Mouse (Mus musculus) embryo, embryonic 10.5 days (tissue): ENCODE measurements around the gene Selenoo.
A peak's percentile ranks its signal among the peaks of the same experiment; 100 is the strongest.

Experiments
- DNase-seq: peaks from one replicate; pipeline ENCODE4 v3.0.0-alpha.2; 2015; ENCODE audit warnings: low spot score

The Selenoo gene

DNA sequence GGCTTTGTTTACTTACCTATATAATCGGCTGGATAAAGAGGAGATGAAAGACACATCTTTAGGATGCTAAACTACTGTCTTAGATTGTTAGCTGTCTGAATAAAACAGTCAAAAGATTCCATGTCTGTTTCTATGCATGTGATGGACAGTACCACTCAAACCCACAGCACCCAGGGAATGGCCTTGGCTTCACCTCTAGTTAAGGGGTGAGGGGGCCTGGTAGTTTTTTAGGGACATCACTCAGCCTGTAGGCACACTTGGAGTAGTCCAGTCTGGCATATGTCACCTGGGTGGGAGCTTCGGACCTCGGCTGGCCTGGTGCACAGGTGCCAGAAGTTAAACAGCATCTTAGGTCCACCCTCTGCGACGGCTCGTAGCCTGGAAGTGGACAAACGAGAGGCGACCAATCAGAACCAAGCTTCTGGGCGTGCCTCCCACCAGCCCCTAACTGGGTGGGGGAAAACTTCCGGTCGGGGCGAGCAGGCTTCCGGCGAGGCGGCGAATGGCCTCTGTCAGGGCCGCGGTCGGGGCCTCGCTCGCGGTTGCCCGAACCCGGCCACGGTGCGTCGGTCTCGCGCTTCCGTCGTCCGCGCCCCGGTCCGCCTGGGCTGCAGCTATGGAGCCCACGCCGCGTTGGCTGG lies at the start of gene Selenoo:
Gene Selenoo (plus strand): TSS at position 478 of the 641 bp plus-strand sequence.
- peak; percentile 96 for DNase-seq

DNA sequence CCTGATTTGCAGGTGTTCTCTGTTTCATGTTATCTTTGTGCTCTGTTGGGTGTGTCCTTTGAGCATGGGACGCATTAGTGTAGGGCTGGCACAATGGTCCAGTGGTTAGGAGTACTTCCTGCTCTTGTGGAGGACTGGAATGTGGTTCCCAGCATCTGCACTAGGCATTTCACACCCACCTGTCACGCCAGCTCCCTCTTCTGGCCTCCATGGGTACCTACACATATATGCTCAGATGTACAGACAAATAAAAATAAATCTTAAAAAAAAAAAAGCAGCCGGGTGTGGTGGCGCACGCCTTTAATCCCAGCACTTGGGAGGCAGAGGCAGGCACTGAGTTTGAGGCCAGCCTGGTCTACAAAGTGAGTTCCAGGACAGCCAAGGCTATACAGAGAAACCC lies 44.5 kb upstream of the Selenoo start:
- DNase-seq, result no peak

DNA sequence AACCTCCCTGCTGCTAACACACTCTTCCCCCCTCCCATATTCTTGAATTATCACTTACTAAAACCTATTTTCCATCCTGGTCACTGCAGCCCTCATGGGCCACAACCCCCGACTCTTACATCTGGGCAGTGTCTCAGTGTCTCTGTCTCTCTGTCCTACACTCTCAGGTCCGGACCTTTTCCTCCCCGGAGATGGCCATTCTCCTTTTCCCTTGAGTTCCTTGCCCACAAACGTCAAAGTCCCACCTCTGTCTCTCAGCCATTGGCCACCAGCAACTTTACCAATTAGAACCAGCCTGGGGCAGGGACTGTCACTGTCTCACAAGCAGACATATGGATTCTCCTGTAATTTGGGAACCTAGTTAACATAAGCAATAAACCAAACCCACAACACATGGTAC lies 42.5 kb upstream of the Selenoo start:
- DNase-seq, result no peak

DNA sequence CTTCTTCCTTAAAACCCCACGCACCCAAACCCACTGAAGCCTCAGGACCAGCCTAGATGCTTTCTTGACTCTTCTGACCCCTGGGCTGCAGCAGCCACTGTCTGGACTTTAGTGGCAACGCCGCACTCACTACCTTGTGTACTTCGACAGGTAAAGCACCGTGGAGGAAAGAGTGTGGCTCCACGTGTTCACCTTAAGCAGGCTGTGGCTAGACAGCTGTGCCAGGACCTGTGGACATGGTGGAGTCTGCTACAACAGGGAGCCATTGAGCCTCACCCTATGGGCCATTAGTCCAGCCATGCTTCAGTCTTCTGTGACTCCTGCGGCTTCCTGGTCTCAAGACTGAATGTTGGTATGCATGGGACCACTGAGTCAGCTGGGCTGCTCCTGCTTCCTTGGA lies 34.2 kb upstream of the Selenoo start:
- no peak for DNase-seq

DNA sequence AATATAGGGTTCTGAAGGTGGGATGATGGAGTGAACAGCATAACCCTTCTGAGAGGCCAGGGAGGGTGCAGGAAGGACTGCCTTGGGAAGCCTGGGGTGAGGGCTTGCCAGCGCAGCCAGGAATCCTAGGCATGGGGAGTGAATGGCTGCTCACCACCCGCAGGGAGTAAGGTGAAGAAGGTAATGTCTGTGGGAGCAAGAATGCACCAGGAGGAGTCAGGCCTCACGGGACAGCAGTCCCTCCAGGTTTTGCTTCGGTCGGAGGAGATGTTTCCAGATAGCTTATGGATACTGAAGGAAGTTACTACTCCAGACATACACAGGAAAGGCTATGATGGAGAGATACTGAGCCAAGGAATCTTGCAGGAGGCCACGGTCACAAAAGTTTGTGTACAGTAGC lies 30.1 kb upstream of the Selenoo start:
- DNase-seq, result no peak

DNA sequence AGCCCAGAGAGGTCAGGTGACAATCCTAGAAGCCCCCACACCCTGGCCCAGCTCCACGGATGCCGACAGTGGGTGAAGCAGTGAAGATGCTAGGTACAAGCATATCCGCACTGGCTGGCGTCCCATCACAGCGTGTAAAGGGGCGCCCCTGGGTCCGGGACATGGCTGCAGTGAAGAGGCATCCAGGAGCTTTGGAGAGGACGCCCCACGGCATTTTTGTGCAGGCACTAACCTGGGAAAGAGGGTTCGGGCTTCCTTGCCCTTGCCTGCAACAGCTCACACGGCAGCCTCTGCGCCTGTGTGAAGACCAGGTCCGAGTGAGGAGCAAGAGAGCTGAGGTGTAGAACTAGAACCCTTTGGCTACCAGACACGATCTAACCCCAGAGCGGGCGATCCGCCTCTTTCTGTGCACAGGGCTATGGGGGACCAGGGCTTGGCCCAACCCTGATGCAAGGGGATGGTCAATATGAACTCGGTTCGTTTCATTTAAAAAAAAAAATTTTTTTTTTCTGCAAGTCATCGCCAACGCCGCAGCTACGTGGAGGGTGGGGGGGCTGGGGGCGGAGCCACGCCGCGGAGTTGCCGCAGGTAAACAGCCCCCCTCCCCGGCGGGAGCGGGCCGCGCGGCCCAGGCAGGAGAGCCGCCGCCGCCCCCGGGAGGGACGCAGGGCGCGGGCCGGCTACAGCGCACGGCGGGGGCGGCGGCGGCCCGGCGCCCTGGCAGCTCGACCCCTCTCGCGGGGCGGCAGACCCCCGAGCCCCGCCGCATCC lies 29.5 kb upstream of the Selenoo start, which contains the start of gene Panx2:
Gene Panx2 (plus strand): TSS at position 574 of the 771 bp plus-strand sequence.
- peak; percentile 60 for DNase-seq

DNA sequence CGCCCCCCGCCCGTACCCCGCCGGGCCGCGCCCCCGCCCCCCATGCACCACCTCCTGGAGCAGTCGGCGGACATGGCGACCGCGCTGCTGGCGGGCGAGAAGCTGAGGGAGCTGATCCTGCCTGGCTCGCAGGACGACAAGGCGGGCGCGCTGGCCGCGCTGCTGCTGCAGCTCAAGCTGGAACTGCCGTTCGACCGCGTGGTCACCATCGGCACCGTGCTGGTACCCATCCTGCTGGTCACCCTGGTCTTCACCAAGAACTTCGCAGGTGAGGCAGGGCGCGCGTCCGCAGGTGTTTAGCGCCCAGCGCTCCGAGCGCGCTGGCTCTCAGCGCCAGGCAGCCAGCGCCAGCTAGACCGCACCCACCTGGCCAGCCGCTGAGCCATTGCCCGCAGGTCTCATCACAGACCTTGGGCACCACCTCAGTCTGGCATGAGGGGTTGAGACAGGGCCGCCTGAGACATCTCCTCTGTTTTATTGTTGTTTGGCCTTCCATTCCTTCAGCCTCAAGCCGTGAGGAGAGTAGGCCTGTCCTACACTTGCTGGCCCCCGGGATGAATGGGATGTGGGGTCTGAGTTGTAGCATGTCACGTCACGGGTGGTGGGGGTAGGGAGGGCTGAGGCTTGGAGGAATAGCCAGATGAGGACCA lies 28.7 kb upstream of the Selenoo start:
- DNase-seq, result peak; percentile 60

DNA sequence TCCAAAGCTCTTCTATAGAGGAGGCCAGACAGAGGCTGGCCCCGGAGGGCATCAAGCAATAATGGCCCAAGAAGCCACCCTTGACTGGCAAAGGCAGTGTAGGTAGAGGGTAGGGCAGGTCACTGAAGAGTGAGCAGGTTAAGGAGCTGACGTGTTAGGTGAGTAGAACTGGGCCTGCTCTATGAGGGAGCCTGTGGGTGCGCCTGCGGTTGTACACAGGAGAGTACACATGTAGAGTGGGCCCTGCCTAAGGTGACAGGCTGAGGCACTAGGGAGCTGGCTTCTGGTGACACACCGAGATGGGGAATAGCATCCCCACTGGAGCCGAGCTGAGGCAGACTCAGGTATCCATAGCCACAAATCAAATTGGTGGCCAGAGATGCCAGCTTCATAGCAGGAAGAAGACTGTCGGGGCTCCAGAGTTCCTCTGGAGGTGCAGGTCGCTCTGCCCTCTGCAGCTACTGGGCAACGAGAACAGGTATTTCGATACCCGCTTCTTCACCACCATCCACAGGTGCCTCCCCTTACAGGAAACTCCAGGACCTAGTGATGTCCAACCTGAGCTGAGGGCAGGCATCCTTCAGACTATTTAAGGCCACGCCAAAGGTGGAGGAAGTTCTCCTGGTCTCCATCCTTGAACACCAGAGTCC lies 27.9 kb upstream of the Selenoo start:
- DNase-seq, result no peak

DNA sequence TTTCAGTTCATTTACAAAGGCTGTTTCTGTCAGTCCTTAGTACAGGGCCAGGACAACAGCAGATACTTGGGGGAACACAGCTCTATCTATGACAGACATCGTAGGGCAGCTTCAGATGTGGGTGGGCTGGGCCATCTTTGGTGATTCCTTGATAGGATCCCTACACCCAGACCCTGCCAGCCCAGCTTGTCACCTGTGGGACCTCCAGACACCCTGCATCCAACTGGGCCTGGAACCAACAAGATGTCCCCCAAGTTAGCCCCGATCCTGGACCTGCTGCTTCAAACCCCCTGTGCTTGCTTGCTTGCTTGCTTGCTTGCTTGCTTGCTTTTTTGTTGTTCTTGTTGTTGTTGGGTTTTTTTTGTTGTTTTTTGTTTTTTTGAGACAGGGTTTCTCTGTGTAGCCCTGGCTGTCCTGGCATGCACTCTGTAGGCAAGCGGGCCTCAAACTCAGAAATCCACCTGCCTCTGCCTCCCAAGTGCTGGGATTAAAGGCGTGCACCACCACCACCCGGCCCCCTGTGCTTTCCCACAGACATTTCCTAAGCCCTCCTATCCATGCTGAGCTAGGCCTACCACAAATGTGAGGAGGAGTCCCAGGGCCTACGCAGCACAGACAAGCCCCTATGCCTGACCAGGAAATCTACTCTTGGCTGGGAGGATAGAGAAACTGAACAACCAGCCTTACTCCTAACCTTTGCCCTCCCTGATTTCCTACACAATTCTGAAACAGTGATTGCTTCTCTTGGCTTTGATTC lies 26.9 kb upstream of the Selenoo start:
- no peak for DNase-seq

DNA sequence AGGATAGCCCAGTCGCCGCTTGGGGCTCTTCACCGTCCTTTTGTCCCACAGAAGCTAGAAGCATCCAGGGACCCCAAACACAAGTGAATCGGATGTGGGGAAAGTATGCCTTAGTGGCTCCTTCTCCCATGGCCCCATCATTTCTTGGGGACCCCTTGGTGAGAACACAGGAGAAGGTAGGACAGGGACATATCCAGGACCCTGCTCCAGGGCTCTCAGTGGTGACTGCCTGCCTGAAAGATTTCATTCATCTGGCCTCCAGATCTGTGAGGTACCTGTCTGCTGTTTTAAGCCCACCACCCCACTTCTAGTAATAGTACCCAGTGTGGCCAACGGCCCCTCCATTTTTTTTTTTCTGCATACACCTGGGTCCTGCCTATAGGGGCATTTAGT lies 26.4 kb upstream of the Selenoo start:
- no peak for DNase-seq

DNA sequence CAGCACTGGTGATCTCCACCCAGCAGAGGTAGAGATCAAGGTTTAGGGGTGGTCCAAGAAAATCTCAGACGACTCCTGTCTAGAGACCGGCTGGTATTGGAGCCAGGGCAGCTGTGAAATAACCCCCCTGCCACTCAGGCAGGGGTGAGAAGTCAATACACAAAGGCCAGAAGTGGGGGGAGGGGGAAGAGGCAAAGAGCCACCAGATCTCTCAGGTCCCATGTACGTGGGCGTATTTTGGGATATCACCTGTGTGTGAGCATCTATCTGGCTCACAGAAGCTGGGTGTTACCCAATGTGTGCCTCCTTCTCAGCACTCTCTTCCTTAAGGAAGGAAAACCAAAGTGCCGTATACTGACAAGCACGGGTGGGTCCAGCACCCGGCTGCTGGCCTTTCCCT lies 25.9 kb upstream of the Selenoo start:
- no peak for DNase-seq

DNA sequence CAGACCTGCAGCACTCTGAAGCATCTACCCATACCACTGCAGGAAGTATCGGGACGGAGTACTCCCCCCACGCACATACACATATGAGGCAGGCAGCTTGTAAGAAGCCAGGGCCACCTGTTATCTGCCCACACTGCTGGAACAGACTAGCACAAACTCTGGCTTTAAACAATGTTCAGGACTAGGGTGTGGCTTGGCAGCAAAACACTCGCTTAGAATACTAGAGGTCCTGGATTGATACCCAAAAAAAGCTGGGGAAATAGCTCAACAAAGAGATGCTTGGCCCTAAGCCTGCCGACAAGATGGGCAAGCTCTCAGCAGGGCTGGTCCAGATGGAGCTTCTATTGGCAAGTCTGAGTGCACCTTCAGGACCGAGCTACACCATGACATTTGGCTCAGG lies 25.3 kb upstream of the Selenoo start:
- no peak for DNase-seq

DNA sequence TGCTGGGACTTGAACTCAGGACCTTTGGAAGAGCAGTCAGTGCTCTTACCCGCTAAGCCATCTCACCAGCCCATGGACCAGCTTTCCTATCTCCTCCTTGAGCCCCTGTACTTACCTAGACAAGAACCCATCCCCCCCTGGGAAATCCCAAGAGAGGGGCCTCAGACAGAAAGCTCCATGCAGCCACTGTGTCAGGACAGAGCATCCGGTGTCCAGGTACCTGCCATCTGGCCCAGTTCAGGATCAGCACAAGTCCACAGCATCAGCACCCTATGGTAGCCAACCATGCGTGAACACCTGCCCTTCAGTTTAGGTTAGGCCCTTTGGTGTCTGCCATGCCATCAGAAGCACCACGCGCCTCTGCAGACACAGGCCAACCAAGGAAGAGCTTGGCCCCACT lies 24.0 kb upstream of the Selenoo start:
- DNase-seq, result no peak

DNA sequence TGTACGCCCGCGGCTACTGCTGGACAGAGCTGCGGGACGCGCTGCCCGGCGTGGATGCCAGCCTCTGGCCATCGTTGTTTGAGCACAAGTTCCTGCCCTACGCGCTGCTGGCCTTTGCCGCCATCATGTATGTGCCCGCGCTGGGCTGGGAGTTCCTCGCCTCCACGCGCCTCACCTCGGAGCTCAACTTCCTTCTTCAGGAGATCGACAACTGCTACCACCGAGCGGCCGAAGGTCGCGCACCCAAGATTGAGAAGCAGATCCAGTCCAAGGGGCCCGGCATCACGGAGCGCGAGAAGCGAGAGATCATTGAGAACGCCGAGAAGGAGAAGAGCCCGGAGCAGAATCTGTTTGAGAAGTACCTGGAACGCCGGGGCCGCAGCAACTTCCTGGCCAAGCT lies 21.3 kb upstream of the Selenoo start:
- no peak for DNase-seq

DNA sequence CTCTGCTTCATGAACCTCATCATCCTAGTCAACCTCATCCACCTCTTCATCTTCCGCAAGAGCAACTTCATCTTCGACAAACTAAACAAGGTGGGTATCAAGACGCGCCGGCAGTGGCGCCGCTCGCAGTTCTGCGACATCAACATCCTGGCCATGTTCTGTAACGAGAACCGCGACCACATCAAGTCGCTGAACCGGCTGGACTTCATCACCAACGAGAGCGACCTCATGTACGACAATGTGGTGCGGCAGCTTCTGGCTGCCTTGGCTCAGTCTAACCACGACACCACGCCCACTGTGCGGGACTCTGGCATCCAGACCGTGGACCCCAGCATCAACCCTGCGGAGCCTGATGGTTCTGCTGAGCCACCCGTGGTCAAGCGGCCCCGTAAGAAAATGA lies 20.7 kb upstream of the Selenoo start:
- DNase-seq, result no peak

DNA sequence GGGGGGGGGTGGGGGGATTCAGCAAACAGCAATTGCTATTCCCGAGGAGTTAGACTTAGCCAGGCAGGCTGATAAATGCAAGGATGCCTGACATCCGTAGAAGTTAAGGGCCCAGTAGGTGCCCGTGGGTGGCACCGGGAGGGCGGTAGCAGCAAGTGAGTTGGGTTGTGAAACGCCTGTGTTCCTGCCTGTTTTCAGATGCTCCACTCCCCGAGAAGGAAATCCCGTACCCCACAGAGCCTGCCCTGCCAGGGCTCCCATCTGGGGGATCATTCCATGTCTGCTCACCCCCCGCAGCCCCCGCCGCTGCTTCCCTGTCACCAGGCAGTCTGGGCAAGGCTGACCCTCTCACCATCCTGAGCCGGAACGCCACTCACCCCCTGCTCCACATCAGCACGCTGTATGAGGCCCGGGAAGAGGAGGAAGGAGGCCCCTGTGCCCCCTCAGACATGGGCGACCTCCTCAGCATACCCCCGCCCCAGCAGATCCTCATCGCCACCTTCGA lies 19.5 kb upstream of the Selenoo start:
- DNase-seq, result no peak

DNA sequence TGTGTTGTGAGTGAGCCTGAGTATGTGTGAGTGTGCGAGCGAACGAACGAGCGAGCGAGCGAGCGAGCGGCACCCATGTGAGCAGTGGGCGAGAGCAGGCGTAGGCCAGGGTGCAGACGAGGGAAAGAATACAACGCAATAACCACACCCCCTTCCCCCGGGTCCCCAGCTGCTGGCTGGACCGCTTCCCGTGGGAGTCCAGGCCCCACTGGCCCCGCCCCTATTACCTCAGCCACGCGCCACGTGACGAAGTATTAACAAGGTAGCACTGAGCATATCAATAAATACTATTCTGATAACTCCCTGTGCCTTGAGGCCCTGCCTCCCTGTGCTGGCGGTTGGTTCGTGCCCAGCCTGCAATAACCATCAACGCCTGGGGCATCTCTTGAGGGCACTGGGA lies 18.3 kb upstream of the Selenoo start:
- no peak for DNase-seq

DNA sequence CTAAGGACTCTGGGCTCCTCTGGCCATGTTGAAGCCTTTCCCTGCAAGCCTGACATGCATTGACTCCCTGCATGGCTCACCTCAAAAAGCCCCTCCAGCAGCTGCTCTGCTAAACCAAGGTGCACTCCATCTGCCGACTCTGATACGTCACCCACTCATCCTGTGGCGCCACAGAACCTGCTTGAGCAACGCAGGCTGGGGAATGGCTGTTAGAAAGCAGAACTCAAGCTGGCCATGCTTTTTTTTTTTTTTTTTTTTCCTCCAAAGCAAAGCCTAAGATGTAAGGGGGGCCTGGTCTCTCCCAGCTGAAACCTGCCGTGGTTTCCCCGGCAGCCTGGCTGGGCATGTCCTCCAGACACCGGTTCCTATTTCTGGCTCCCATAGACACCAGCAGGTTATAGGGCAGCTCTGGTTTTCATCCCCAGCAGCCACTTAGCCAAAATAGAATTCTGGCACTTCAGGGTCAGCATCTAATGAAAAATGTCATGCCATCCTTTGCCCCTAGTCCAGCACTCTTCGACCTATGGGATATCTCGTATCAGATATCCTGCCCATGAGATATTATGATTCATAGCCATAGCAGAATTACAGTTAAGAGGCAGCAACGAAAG lies 14.8 kb upstream of the Selenoo start:
- DNase-seq, result no peak

DNA sequence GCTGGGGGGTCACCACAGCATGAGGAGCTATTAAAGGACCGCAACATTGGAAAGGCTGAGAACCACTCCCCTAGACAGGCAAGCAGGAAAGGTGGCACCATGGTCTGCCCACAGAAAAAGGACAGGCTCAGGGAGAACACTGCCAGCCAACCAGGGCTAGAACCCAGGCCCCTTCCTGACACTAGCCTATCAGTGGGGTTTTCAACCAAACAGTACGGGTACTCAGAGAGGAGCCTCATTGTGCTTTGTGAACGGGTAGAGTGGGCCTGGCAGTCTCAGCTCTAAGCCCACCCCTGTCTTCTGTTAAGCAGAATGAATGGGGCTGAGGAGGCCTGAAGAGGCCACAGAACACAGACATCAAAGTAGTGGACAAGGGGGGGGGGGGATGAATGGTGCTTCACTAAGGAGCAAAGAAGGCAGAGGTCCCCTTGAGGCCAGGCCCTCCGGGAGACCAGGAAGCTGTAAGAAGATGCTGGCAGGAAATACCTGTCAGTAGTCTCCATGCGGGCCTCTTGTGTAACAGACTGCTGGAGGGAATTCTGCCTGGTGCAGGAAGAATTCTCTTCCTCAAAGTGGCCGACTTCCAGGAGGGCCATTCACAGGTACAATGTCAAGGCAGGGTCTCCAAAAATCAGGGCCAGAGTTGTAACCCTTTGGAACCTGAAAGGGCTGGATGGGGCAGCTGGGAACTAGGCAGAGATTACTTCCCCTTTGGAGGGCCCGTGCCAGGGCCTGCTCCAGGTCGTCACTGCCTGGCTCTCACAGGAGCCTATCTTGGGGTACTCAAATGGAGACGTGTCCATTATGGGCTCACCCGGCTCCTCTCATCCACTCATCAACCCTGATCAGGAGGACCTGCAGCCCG lies 14.0 kb upstream of the Selenoo start, which contains the start of gene Trabd:
Gene Trabd (plus strand): TSS at position 512 of the 865 bp plus-strand sequence.
- DNase-seq, result peak; percentile 28

DNA sequence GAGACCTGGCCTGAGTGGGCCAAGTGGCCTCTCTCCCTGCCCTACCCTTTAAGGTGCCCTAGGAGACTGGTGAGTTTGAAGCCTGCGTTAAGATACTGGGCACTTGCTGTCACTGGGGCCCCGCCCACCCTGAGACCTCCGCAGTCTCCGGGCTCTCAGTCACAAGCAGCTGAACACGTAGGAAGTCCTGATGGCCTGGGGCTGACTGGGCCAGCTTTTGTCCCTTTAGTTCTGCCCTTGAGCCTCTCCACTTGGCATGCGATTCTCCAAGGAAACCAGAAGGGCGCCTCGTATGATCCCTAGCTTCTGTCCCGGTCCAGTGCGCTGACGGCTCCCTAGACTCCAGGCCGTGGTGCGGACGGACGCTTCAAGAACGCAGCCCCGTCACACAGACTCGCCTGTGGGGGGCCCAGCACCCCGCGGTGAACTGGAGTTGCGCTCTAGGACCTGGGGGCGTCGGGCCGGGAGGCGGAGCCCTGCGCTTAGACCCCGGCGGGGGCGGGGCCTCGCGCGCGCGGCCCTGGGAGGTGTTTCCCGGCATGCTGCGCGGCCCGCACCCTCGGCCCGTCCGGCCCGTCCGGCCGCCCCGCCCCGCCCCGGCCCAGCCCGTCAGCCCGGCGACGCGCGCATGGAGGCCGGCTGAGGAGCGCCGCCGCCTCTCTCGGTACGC lies 13.3 kb upstream of the Selenoo start:
- DNase-seq, result peak; percentile 94
